Mouse (Mus musculus) CH12.LX (cell line): ENCODE results near the gene Rasgef1c. TPM values are rescaled to one million over a fixed set of nuclear protein-coding genes. Genes with fewer than 3 reads are reported as not detected.

Experiments
- DNase-seq: peaks from one replicate; pipeline ENCODE4 v3.0.0-alpha.2; 2013; ENCODE audit errors: extremely low read depth
- H3K27ac ChIP-seq: 2 replicates; pipeline ENCODE4 v1.5.1; 2012; ENCODE audit warnings: low read depth, mild to moderate bottlenecking, control low read depth, moderate library complexity; ENCODE audit not compliant: insufficient read depth
- H3K27me3 ChIP-seq: replicated peaks from 2 replicates; pipeline ENCODE3; 2012; ENCODE audit warnings: inconsistent platforms
- H3K36me3 ChIP-seq, 2 experiments: replicated peaks in 1 of 2; 2 replicates each; pipeline versions ENCODE3 to v1.6.1; 2012; ENCODE audit warnings: inconsistent platforms in 1 of 2, low read length in 1 of 2, mild to moderate bottlenecking in 1 of 2, mixed read lengths in 1 of 2, moderate library complexity in 1 of 2; ENCODE audit not compliant: control insufficient read depth in 1 of 2, insufficient read depth in 1 of 2
- H3K4me1 ChIP-seq, 2 experiments: 2 replicates each; pipeline ENCODE4 v1.6.1; 2012; ENCODE audit warnings: inconsistent platforms in 1 of 2, moderate library complexity in 1 of 2; ENCODE audit not compliant: insufficient read depth in 2 of 2, control insufficient read depth in 1 of 2
- H3K4me2 ChIP-seq: 2 replicates; pipeline ENCODE4 v1.6.1; 2012; ENCODE audit warnings: low read depth, mild to moderate bottlenecking, control low read depth; ENCODE audit not compliant: poor library complexity, insufficient read depth, severe bottlenecking
- H3K4me3 ChIP-seq, 3 experiments: fragments of 150-350 bp in 1 of 3; sonication (generic) in 1 of 3; replicated peaks in 1 of 3; 2 replicates each; pipeline versions ENCODE3 to v1.5.1; 2011 to 2012; ENCODE audit warnings: low read depth in 2 of 3, low read length in 2 of 3, mild to moderate bottlenecking in 2 of 3, moderate library complexity in 2 of 3, control low read depth in 1 of 3, improper control_type of control experiment in 1 of 3, inconsistent platforms in 1 of 3, mixed read lengths in 1 of 3; ENCODE audit not compliant: poor library complexity in 1 of 3
- H3K79me2 ChIP-seq: replicated peaks from 2 replicates; pipeline ENCODE4 v1.6.1; 2012; ENCODE audit warnings: mild to moderate bottlenecking, moderate library complexity; ENCODE audit not compliant: control insufficient read depth, poor library complexity, insufficient read depth, severe bottlenecking; ENCODE audit errors: extremely low read depth
- H3K9ac ChIP-seq: 2 replicates; pipeline ENCODE4 v1.6.1; 2012; ENCODE audit warnings: low read depth, mild to moderate bottlenecking, control low read depth, moderate library complexity; ENCODE audit not compliant: insufficient read depth
- H3K9me3 ChIP-seq: replicated peaks from 2 replicates; pipeline ENCODE3; 2012; ENCODE audit warnings: low read length, inconsistent platforms, mixed read lengths
- CHD2 ChIP-seq: IDR thresholded peaks from 2 replicates; pipeline ENCODE4 v1.6.1; 2011; ENCODE audit warnings: low read length, improper control_type of control experiment
- CTCF ChIP-seq, 2 experiments: IDR thresholded peaks in 1 of 2; conservative IDR thresholded peaks in 1 of 2; 2 replicates each; pipeline ENCODE4 v1.5.1; 2011 to 2012; ENCODE audit warnings: low read depth in 2 of 2, low read length in 2 of 2, improper control_type of control experiment in 1 of 2, inconsistent platforms in 1 of 2, mild to moderate bottlenecking in 1 of 2, moderate library complexity in 1 of 2
- E2F4 ChIP-seq: IDR thresholded peaks from 2 replicates; pipeline ENCODE4 v1.6.1; 2011; ENCODE audit warnings: low read depth, low read length, improper control_type of control experiment; ENCODE audit not compliant: insufficient replicate concordance
- ELF1 ChIP-seq: IDR thresholded peaks from 2 replicates; pipeline ENCODE4 v1.6.1; 2014; ENCODE audit warnings: low read depth, mild to moderate bottlenecking, inconsistent platforms, low read length, improper control_type of control experiment
- EP300 ChIP-seq: IDR thresholded peaks from 2 replicates; pipeline ENCODE4 v1.6.1; 2011; ENCODE audit warnings: low read length, improper control_type of control experiment
- ETS1 ChIP-seq: conservative IDR thresholded peaks from 2 replicates; pipeline ENCODE4 v1.6.1; 2012; ENCODE audit warnings: low read depth, mild to moderate bottlenecking, inconsistent platforms, low read length, improper control_type of control experiment, moderate library complexity
- HCFC1 ChIP-seq: IDR thresholded peaks from 2 replicates; pipeline ENCODE4 v1.6.1; 2012; ENCODE audit warnings: low read depth, mild to moderate bottlenecking, inconsistent platforms, low read length, improper control_type of control experiment
- IRF4 ChIP-seq: IDR thresholded peaks from 2 replicates; pipeline ENCODE4 v1.6.1; 2014; ENCODE audit warnings: low read depth, mild to moderate bottlenecking, inconsistent platforms, low read length, improper control_type of control experiment
- JUND ChIP-seq: conservative IDR thresholded peaks from 2 replicates; pipeline ENCODE4 v1.6.1; 2011; ENCODE audit warnings: low read depth, low read length, improper control_type of control experiment
- KAT2A ChIP-seq: IDR thresholded peaks from 2 replicates; pipeline ENCODE4 v1.6.1; 2012; ENCODE audit warnings: low read length, improper control_type of control experiment, inconsistent platforms; ENCODE audit not compliant: insufficient replicate concordance
- MAFK ChIP-seq: IDR thresholded peaks from 2 replicates; pipeline ENCODE4 v1.6.1; 2011; ENCODE audit warnings: low read length, improper control_type of control experiment; ENCODE audit not compliant: insufficient replicate concordance
- MEF2A ChIP-seq: IDR thresholded peaks from 2 replicates; pipeline ENCODE4 v1.6.1; 2014; ENCODE audit warnings: low read depth, mild to moderate bottlenecking, inconsistent platforms, low read length, improper control_type of control experiment, borderline replicate concordance
- MXI1 ChIP-seq: IDR thresholded peaks from 2 replicates; pipeline ENCODE4 v1.6.1; 2011; ENCODE audit warnings: mild to moderate bottlenecking, low read depth, low read length, improper control_type of control experiment
- MYC ChIP-seq: IDR thresholded peaks from 2 replicates; pipeline ENCODE4 v1.6.1; 2011; ENCODE audit warnings: low read depth, mild to moderate bottlenecking, improper control_type of control experiment, low read length
- PAX5 ChIP-seq: IDR thresholded peaks from 2 replicates; pipeline ENCODE4 v1.6.1; 2012; ENCODE audit warnings: low read length, inconsistent platforms, mixed read lengths
- POLR2A ChIP-seq: IDR thresholded peaks from 2 replicates; pipeline ENCODE4 v1.6.1; 2011; ENCODE audit warnings: low read depth, mild to moderate bottlenecking, improper control_type of control experiment, low read length
- POLR2AphosphoS2 ChIP-seq: IDR thresholded peaks from 2 replicates; pipeline ENCODE4 v1.6.1; 2011; ENCODE audit warnings: low read depth, low read length, improper control_type of control experiment
- SMC3 ChIP-seq: IDR thresholded peaks from 2 replicates; pipeline ENCODE4 v1.6.1; 2011; ENCODE audit warnings: low read depth, low read length, improper control_type of control experiment
- TCF12 ChIP-seq: IDR thresholded peaks from 2 replicates; pipeline ENCODE4 v1.6.1; 2014; ENCODE audit warnings: low read depth, mild to moderate bottlenecking, inconsistent platforms, low read length, improper control_type of control experiment
- ZMIZ1 ChIP-seq: IDR thresholded peaks from 2 replicates; pipeline ENCODE4 v1.6.1; 2012; ENCODE audit warnings: low read depth, mild to moderate bottlenecking, inconsistent platforms, low read length, improper control_type of control experiment
- ZNF384 ChIP-seq: IDR thresholded peaks from 2 replicates; pipeline ENCODE4 v1.6.1; 2012; ENCODE audit warnings: low read depth, low read length, improper control_type of control experiment, inconsistent platforms
- dilution Hi-C: fragments of 300-500 bp; cut with MboI; formaldehyde crosslinking; loops from 2 replicates; pipeline ENCODE4 v1.14.3; 2020; ENCODE audit warnings: low sequenced_read_pairs; ENCODE audit not compliant: extremely low pct_unique_long_range_greater_than_20kb, extremely low pct_ligation_motif_present
- in situ Hi-C: fragments of 300-500 bp; cut with MboI; formaldehyde crosslinking; loops from 3 replicates; pipeline ENCODE4 v1.14.3; 2019; ENCODE audit warnings: low sequenced_read_pairs, low pct_ligation_motif_present, low pct_unique_long_range_greater_than_20kb, mixed read lengths
- polyA plus RNA-seq: library from polyadenylated mRNA; unstranded; fragments of >175 nt; gene quantifications from 2 replicates; pipeline ENCODE4 v1.2.1, GENCODE M21; 2012; ENCODE audit warnings: low read depth; ENCODE audit not compliant: insufficient read length
- total RNA-seq, 2 experiments: library from RNA; depleted of rRNA; stranded (reverse); fragments of 300-350 nt in 1 of 2; fragments of >200 nt in 1 of 2; gene quantifications; 2 replicates each; pipeline ENCODE4 v1.2.3; 2012 to 2014

Gene Rasgef1c
- total and polyA plus RNA-seq, 3 experiments: not detected

DNA sequence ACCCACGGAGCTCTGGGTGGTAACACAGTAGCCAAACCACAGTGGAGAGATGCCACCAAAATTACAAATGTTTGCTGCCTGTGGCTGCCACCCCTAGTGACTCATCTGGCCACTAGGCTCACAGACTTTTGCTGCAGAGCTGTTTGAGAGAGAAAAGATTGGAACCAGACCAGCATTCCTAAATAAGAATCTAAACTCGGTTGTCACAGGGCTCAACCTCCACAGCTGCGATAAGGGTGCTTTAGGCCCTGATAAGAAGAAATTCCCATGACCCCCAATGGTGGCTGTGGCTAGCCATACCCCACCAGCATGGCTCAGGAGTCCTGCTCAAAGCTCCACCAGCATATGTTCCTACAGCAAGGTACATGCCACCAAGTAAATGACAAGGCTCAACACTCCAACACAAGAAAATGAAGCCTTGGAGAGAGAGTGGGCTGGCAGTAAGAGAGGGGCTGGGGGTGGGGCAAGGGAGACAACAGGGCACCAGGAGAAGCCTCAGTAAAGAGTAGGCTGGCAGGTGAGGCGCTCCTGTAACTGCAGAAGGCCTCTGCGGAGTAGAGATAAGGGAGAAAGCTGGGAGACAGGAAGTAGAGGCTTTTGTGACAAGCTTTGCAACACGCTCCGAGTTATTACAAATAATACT lies 79.8 kb downstream of the Rasgef1c start:
- in situ Hi-C loops: loop anchor here (5.0 to 10.0 kb wide), 2 partner anchors 151 to 243 kb away; partner anchors contain the start of gene Tbc1d9b
- Histone ChIP-seq H3K4me3 (no peak overlapping the region), H3K36me3 (no peaks in the 10 kb centered on the region)
- TF ChIP-seq HCFC1 (no peak), ZNF384 (no peak), PAX5 (no peak), EP300 (no peak), KAT2A (no peak)
- TF ChIP-seq, all 38 proteins: peak for 0
- no peak overlapping the region for H3K4me2 ChIP-seq
- H3K79me2 ChIP-seq: no peaks in the 10 kb centered on the region
- peaks cover 34 to 63% of the 10 kb centered on the region in 2 experiments for H3K4me1 ChIP-seq
- no peak overlapping the region for H3K9ac ChIP-seq
- no peaks in the 10 kb centered on the region for H3K9me3 ChIP-seq
- dilution Hi-C loops: no loop called here
- DNase-seq: no peak
- no peak overlapping the region for H3K27ac ChIP-seq
- no peaks in the 10 kb centered on the region for H3K27me3 ChIP-seq

DNA sequence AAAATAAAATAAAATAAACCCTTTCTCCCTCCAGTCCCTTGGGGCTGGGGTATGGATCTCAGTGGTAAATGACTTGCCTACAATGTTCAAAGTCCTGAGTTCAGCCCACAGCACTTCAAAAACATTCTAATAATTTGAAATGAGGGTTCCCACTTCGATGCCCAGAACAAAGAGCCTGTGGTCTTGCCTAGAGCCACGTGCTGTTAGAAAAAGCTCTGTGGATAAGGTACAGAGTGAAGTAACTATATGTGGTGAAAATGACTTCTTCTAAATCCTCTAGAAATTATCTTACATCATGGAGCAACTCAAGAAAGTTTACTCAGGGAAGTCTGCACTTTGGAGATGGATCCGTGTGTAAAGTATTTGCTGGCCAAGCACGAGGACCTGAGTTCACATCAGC lies 80.5 kb downstream of the Rasgef1c start:
- Histone ChIP-seq H3K27me3 (no peaks in the 10 kb centered on the region), H3K4me1 (peaks cover 34 to 63% of the 10 kb centered on the region in 2 experiments), H3K9me3 (no peaks in the 10 kb centered on the region), H3K9ac (no peak overlapping the region), H3K79me2 (no peaks in the 10 kb centered on the region), H3K36me3 (no peaks in the 10 kb centered on the region), H3K27ac (no peak overlapping the region), H3K4me3 (no peak overlapping the region), H3K4me2 (no peak overlapping the region)
- TF ChIP-seq KAT2A (no peak), ZMIZ1 (no peak), MYC (no peak), POLR2AphosphoS2 (no peak), POLR2A (no peak), IRF4 (no peak)
- dilution Hi-C loops (no loop called here), in situ Hi-C loops (loop anchor here (5.0 to 10.0 kb wide), 2 partner anchors 150 to 243 kb away; partner anchors contain the start of gene Tbc1d9b)
- DNase-seq: no peak

DNA sequence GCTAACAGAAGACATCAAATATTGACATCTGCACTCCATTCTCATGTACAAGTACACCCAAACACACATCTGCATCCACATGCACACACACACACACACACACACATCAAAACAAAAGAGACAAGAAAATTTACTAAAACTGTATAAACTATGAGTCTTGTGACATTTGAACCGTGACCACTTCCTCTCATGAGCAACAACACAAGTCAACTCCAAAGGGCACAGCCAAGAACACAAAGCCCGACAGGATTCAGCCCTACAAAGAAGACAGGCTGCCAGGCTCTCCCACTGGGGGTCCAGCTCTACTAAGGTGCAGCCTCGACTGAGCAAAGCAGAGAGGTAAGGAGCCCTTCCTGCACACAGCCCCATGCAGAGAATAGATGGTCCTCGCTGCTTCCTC lies 81.2 kb downstream of the Rasgef1c start:
- Histone ChIP-seq H3K9ac (no peak overlapping the region), H3K27me3 (no peaks in the 10 kb centered on the region), H3K9me3 (no peaks in the 10 kb centered on the region), H3K4me3 (no peak overlapping the region), H3K4me2 (no peak overlapping the region), H3K4me1 (peaks cover 28 to 57% of the 10 kb centered on the region in 2 experiments), H3K79me2 (no peaks in the 10 kb centered on the region), H3K27ac (no peak overlapping the region), H3K36me3 (no peaks in the 10 kb centered on the region)
- DNase-seq: no peak
- in situ Hi-C loops (loop anchor here (5.0 to 10.0 kb wide), 2 partner anchors 149 to 242 kb away; partner anchors contain the start of gene Tbc1d9b), dilution Hi-C loops (no loop called here)
- no peak for TF ChIP-seq EP300
- no peak for TF ChIP-seq TCF12
- no peak for TF ChIP-seq ETS1
- no peak for TF ChIP-seq MAFK
- TF ChIP-seq SMC3: no peak
- TF ChIP-seq KAT2A: no peak
- no peak for TF ChIP-seq E2F4
- TF ChIP-seq MEF2A: no peak
- no peak for TF ChIP-seq MXI1
- TF ChIP-seq JUND: no peak
- no peak for TF ChIP-seq ELF1
- no peak for TF ChIP-seq CTCF (conservative IDR thresholded peaks at IDR 0.05 in 1 of 2, IDR thresholded peaks at IDR 0.05 in 1 of 2; ENCODE audit: low read depth in 2 of 2, low read length in 2 of 2)
- no peak for TF ChIP-seq CHD2
